Mouse (Mus musculus) liver, embryonic 14.5 days (tissue): ENCODE data around the gene Rybp. TPM values are rescaled to one million over a fixed set of nuclear protein-coding genes. Genes with fewer than 3 reads are reported as not detected.

Experiments
- ATAC-seq: fragments of 200-750 bp; cut with Nextera tagmentation; 2 replicates; pipeline ENCODE4 v1.8.0; 2017; ENCODE audit warnings: moderate number of reproducible peaks, mild to moderate bottlenecking, moderate library complexity; ENCODE audit not compliant: insufficient read depth
- DNase-seq, 3 experiments: peaks; one replicate each; pipeline ENCODE4 v3.0.0-alpha.2; 2012 to 2013; ENCODE audit warnings: low read depth in 3 of 3, low spot score in 3 of 3
- H3K27ac ChIP-seq: fragments of 300-500 bp; sonication (generic); 2 replicates; pipeline ENCODE4 v1.5.1; 2014; ENCODE audit warnings: moderate library complexity, mild to moderate bottlenecking, control low read depth, inconsistent platforms
- H3K27me3 ChIP-seq: fragments of 300-500 bp; sonication (generic); 2 replicates; pipeline ENCODE4 v1.6.1; 2014; ENCODE audit warnings: mild to moderate bottlenecking, low read length, moderate library complexity; ENCODE audit not compliant: control insufficient read depth, insufficient read depth
- H3K36me3 ChIP-seq: fragments of 300-500 bp; sonication (generic); replicated peaks from 2 replicates; pipeline ENCODE4 v1.6.1; 2014; ENCODE audit warnings: low read depth; ENCODE audit not compliant: control insufficient read depth, insufficient read depth
- H3K4me1 ChIP-seq, 2 experiments: fragments of 200-500 bp in 1 of 2; fragments of 300-500 bp in 1 of 2; sonication (generic) in 1 of 2; replicated peaks; 2 replicates each; pipeline ENCODE4 v1.6.1; 2012 to 2014; ENCODE audit warnings: antibody characterized with exemption in 1 of 2, inconsistent platforms in 1 of 2, low read length in 1 of 2; ENCODE audit not compliant: control insufficient read depth in 2 of 2, insufficient read depth in 2 of 2
- H3K4me2 ChIP-seq: fragments of 300-500 bp; sonication (generic); 2 replicates; pipeline ENCODE4 v1.6.1; 2014; ENCODE audit warnings: low read depth, mild to moderate bottlenecking, control low read depth, moderate library complexity
- H3K4me3 ChIP-seq, 2 experiments: fragments of 200-500 bp in 1 of 2; fragments of 300-500 bp in 1 of 2; sonication (generic) in 1 of 2; 2 replicates each; pipeline ENCODE4 v1.5.1; 2012 to 2014; ENCODE audit warnings: low read depth in 2 of 2, low read length in 2 of 2, mild to moderate bottlenecking in 2 of 2, control low read depth in 1 of 2, inconsistent platforms in 1 of 2, moderate library complexity in 1 of 2; ENCODE audit not compliant: insufficient read depth in 1 of 2
- H3K9ac ChIP-seq: fragments of 300-500 bp; sonication (generic); replicated peaks from 2 replicates; pipeline ENCODE4 v1.6.1; 2014; ENCODE audit warnings: mild to moderate bottlenecking, control low read depth, moderate library complexity
- H3K9me3 ChIP-seq: fragments of 300-500 bp; sonication (generic); 2 replicates; pipeline ENCODE4 v1.6.1; 2016; ENCODE audit warnings: low read length, mixed read lengths; ENCODE audit not compliant: control insufficient read depth
- CTCF ChIP-seq: IDR thresholded peaks from 2 replicates; pipeline ENCODE4 v1.5.1; 2016; ENCODE audit warnings: antibody characterized with exemption, low read depth, control low read depth
- EP300 ChIP-seq: IDR thresholded peaks from 2 replicates; pipeline ENCODE4 v1.6.1; 2016; ENCODE audit warnings: antibody characterized with exemption, low read depth
- WGBS: fragments of 180-500 bp; shearing (Covaris S2); extraction: QIAGEN DNeasy Blood & Tissue Kit; methylation state at CpG from one replicate; pipeline ENCODE4 v1.1.7; 2014; ENCODE audit not compliant: insufficient replicate concordance; 5-methylcytosine and 5-hydroxymethylcytosine counted together
- polyA plus RNA-seq, 2 experiments: library from polyadenylated mRNA; depleted of rRNA in 1 of 2; stranded (reverse) in 1 of 2; unstranded in 1 of 2; fragments of >200 nt; fragmentation: Nextera tagmentation in 1 of 2; extraction: Ambion mirVana in 1 of 2; gene quantifications; 2 replicates each; pipeline versions ENCODE4 v1.2.1 to v1.2.3; 2012 to 2014

Gene Rybp
- polyA plus RNA-seq, 2 experiments, result 3.2 to 10.7 TPM

- WGBS, result 65% methylated on average over 5 of the region's 5 CpGs
- ATAC-seq (no peak), DNase-seq (no peak)
- no peak overlapping the region for H3K27ac ChIP-seq
- H3K4me1 ChIP-seq, result peaks cover 9 to 22% of the 10 kb centered on the region in 2 experiments
- H3K27me3 ChIP-seq, result no peaks in the 10 kb centered on the region; the same call in 1 of the 2 replicates
- no peak overlapping the region for H3K4me3 ChIP-seq
- no peaks in the 10 kb centered on the region for H3K36me3 ChIP-seq
- H3K9me3 ChIP-seq, result no peaks in the 10 kb centered on the region
- H3K4me2 ChIP-seq, result no peak overlapping the region
- TF ChIP-seq EP300 (no peak), CTCF (0 out of 2 replicates have a peak, but pooled peaks have one; percentile 7)
- no peak overlapping the region for H3K9ac ChIP-seq
These were observed 1.8 kb upstream of the Rybp start for GRCm38 (mm10) chr6:100289058-100289457.

GRCm38 (mm10) chr6:100288730-100289035 lies 1.4 kb upstream of the Rybp start:
- DNase-seq (no peak), ATAC-seq (no peak)
- Histone ChIP-seq H3K9ac (no peak overlapping the region), H3K4me1 (peaks cover 9 to 22% of the 10 kb centered on the region in 2 experiments), H3K9me3 (no peaks in the 10 kb centered on the region), H3K4me2 (peak overlapping the region; percentile 90), H3K36me3 (no peaks in the 10 kb centered on the region), H3K27ac (no peak overlapping the region), H3K27me3 (no peaks in the 10 kb centered on the region; the same call in 1 of the 2 replicates), H3K4me3 (no peak overlapping the region)
- 36% methylated on average over 4 of the region's 4 CpGs for WGBS
- TF ChIP-seq CTCF, result no peak
- TF ChIP-seq EP300, result no peak

- Histone ChIP-seq H3K9ac (peak overlapping the region; percentile 68), H3K4me2 (peak overlapping the region; percentile 90), H3K36me3 (no peaks in the 10 kb centered on the region), H3K9me3 (no peaks in the 10 kb centered on the region), H3K4me3 (peak overlapping the region; percentile 79 to 84), H3K4me1 (peaks cover 9 to 22% of the 10 kb centered on the region in 2 experiments), H3K27ac (peak overlapping the region; percentile 6; the same call in 1 of the 2 replicates), H3K27me3 (no peaks in the 10 kb centered on the region; the same call in 1 of the 2 replicates)
- ATAC-seq, result peak; percentile 45
- DNase-seq, result peak; percentile 49 to 55 (median 50)
- under 1% methylated on average over 23 of the region's 23 CpGs for WGBS
- no peak for TF ChIP-seq CTCF
- peak; percentile 48; the same call in 1 of the 2 replicates for TF ChIP-seq EP300
These were observed 888 bp upstream of the Rybp start for GRCm38 (mm10) chr6:100288016-100288729.

- peak; percentile 73 for ATAC-seq
- peak overlapping the region; percentile 76 to 79 for H3K4me3 ChIP-seq
- no peaks in the 10 kb centered on the region; the same call in 1 of the 2 replicates for H3K27me3 ChIP-seq
- peaks cover 9 to 22% of the 10 kb centered on the region in 2 experiments for H3K4me1 ChIP-seq
- 1% methylated on average over 76 of the region's 117 CpGs for WGBS
- TF ChIP-seq CTCF (no peak), EP300 (no peak)
- peak overlapping the region; percentile 46 for H3K27ac ChIP-seq
- no peaks in the 10 kb centered on the region for H3K9me3 ChIP-seq
- H3K4me2 ChIP-seq, result peak overlapping the region; percentile 90
- no peaks in the 10 kb centered on the region for H3K36me3 ChIP-seq
- peak in 2 of 3 experiments; percentile 35 to 53 for DNase-seq
- peak overlapping the region; percentile 85 for H3K9ac ChIP-seq
These were observed 532 bp downstream of the Rybp start for GRCm38 (mm10) chr6:100286573-100287333.
